Mouse (Mus musculus): ENCODE data around the gene Gm10447.

The Gm10447 gene

DNA sequence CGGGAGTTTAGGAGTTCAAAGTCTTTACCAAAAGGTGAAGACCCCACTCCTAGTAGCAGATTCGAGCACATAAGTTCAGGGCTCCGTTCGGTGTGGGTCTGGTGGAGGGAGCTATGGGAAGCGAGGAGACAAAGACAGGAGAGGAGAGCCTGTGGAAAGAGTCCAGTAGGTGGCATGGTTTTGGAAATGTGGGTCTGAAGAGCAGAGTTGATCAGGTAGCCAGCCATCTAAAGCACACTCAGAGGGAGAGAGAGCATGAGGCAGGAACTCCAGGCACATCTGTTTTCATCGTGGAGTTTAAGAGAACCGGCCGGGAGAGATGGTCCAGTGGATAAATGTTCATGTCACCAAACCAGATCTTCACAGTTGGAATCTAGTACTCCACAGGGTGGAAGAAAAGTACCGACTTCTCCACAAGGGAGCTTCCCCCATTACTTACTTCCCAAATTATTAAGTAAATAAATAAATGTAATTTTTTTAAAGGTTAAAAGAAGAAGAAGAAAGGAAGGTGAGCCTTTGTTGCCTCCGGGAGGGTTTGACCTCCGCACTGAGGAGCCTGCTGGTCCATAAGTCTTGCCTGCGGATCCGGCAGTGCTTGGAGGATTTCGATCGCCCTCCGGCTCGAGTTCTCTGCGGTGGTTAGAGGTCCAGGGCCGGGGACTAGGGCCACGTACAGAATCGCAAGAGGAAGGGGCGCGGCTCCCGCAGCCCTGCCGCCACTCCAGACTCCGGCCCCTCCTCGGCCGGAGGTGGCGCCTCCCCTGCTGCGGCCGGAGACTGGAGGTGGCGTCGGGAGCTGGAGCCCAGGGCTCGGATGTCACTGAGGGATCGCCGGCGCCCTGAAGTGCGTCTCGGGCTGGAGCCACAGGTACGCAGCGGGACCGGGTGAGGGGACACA, at the start of gene Gm10447, which contains the start of gene Shroom1:
Gene Gm10447, minus strand, starts transcription at position 637 of the 898 bp plus-strand sequence.
Gene Shroom1, plus strand, starts transcription at position 732 of the 898 bp plus-strand sequence.
- DNase-seq (ENCODE audit: low spot score) = peak; percentile 73

DNA sequence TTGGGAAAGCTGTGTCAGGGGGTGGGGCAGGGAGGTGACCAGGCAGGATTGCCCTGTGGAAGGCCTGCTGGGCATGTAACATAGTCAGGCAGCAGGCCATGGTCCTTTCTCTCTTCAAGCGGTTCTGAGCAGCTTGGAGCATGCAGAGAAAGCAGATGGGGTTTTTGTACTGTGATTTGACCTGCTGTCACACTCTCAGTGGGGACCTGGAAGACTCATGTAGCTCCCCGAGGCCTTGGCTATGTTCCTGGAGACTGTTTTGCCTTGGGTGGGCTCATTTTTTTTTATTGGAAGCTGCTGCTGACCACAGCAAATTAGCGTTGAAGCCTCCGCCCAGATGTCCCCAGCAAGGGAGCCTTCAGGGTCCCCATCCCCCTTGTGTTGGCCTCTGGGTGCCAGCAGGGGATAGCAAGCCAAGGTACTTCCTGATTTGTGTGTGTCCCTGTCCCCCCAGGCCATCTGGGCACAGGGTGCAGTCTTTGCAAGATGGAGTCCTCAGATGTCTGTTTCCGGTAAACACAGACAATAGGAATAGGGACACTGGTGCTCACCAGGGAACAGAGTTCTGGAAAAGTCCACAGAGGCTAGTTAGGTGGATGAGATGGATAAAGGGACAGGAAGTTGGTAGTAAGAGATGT, 48.2 kb upstream of the Gm10447 start:
- no peak for DNase-seq (ENCODE audit: low spot score)

DNA sequence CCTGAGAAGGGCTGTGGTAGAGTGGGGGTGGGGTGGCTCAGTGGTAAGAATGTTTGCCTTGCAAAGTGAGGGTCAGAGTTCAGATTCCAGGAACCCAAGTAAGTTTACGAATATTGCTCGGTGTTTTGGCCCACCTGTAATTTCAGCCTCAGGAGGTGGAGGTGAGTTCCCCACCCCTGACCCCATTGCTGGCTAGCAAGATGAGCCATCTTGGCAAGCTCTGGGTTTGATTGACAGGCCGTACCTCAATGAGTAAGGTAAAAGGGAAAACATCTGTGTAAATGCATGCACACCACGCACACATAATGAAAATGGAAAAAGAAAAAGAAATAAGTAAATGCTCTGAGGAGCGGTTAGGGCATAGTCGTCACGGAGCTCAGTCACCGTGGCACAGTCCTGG, 47.5 kb upstream of the Gm10447 start:
- no peak for DNase-seq (ENCODE audit: low spot score)

DNA sequence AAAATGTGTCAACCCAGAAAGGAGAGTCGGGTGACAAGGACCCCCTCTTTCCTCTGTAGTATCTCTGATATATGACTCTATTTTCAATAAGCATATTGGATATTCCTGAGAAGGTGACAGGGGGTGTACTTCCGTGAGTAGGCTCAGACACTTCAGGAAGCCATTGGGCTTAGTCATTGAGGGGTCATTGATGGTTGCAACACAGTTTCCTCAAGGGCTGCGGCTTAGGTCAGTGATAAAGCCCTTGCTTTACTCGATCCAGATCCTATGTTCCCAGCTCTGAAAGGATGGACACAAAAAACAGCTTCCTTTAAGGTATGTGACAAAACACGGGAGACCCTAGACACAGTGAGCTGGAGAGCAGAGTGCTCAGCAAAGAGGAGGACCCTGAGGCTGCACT, 46.8 kb upstream of the Gm10447 start:
- no peak for DNase-seq (ENCODE audit: low spot score)

DNA sequence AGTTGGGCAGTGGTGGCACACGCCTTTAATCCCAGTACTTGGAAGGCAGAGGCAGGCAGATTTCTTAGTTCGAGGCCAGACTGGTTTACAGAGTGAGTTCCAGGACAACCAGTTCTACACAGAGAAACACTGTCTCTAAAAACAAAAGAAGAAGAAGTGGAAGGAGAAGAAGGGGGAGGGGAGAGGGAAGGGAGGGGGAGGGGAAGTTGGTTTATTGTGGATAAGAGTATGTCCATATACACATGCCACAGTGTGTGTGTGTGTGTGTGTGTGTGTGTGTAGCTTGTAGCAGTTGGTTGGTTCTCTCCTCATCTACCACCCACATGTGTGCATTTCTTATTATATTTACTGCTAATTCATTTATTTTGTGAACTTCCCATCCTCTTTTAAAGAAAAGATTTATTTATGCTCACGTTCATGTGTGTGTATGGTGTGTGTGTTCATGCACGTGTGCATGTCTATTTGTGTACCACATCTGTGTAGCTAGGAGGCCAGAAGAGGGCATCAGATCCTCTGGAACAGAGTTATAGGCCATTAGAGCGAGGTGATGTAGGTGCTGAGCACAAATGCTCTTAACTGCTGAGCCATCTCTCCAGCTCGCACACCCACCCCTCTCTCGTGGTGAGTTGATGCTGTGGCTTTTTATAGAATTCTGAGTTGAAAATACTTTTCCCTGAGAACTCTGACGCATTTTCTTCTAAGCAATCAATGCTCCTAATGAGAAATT, 45.3 kb upstream of the Gm10447 start:
- no peak for DNase-seq (ENCODE audit: low spot score)

DNA sequence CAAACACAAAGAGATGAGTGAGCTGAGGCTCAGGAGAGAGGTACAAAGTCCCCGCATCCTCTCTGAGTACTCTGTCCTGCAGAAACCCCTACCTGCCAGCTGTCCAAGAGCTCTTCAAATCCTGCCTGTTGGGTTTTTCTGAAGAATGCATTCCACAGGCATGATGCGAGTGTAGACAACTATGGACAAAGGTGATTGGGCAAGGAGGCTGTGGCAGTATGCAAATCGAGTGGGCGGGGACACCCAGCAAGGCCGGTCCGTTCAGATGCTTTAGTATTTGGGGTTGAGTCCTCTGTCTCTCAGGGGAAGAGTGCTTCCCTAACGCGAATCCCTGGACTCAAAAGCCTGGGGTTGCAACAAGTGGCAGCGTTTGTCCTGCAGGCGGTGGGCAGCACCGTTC, 43.7 kb upstream of the Gm10447 start:
- peak; percentile 81 for DNase-seq (ENCODE audit: low spot score)

- no peak for DNase-seq (ENCODE audit: low spot score)
These were observed 40.0 kb upstream of the Gm10447 start for GRCm38 (mm10) chr11:53496946-53497345.

DNA sequence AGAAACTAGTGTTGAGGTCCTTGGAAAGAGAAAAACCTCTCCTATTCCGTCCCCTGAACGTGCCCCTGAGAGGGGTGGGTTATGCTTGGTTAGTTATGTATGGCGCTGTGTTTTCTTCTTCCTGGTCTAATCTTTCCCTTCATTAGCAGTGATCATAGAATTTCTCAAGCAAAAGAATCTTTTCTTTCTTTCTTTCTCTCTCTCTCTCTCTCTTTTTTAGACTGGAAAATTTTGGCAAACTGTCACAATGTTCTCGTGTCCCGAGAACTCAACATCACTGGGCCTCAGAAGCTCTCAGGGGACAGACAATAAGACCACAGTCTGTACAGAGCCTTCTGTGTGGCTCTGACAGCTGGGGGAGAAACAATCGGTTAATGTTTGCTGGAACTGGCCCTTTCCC, 38.5 kb upstream of the Gm10447 start:
- no peak for DNase-seq (ENCODE audit: low spot score)

GRCm38 (mm10) chr11:53493243-53493955, 36.5 kb upstream of the Gm10447 start:
- no peak for DNase-seq (ENCODE audit: low spot score)

DNA sequence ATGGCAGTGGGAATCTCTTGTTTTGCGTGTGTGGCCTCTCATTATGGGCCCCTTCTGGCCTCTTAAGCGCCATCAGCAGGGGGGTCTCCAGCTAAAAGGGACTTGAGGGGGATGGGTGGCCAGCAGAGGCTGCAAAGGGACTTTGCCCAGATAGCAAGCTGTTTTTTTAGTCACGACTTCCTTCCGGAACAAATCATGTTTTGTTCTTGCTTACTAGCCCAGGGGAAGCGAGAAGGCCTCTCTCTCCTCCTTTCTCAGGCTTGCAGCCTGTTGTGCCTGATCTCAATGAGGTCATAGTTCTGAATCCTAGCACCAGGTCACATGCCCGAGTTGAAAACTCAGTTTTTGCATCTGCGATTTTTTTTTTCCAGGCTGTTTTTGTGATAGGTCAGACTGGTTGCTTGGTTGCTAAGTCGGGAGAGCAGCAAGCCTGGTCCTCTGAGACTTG, 35.1 kb upstream of the Gm10447 start:
- no peak for DNase-seq (ENCODE audit: low spot score)

GRCm38 (mm10) chr11:53489421-53489820, 32.5 kb upstream of the Gm10447 start:
- DNase-seq (ENCODE audit: low spot score) = no peak

DNA sequence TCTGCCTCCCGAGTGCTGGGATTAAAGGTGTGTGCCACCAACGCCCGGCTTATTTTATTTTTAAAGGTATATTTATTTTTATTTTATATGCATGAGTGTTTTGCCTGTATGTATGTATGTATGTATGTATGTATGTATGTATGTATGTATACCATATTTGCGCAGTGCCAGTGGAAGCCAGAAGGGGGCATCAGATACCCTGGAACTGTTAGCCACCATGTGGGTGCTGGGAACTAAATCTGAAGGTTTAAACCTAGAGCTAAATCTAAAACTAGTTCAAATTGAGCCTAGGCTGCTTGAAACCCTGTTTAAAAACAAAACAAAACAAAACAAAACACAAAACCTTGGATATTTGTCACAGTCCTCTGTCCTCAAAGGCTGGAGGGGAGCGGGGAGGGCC, 32.1 kb upstream of the Gm10447 start:
- no peak for DNase-seq (ENCODE audit: low spot score)

- peak; percentile 80 for DNase-seq (ENCODE audit: low spot score)
These were observed 30.1 kb upstream of the Gm10447 start for GRCm38 (mm10) chr11:53486822-53487594.

- no peak for DNase-seq (ENCODE audit: low spot score)
These were observed 29.4 kb upstream of the Gm10447 start for GRCm38 (mm10) chr11:53486351-53486750.

DNA sequence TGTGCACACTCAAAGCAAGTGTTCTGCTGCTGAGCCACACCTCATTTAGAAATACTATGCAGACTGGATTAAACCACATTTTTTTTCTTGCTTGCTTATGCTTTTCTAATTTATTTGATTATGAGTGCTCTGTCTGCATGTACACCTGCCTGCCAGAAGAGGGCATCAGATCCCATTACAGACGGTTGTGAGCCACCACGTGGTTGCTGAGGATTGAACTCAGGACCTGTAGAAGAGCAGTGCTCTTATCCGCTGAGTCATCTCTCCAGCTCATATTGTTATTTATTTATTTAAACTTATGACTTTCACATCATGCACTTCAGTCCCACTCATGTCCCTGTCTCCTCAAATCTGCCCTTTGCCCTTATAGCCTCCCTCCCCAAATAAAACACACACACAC, 28.8 kb upstream of the Gm10447 start:
- no peak for DNase-seq (ENCODE audit: low spot score)

DNA sequence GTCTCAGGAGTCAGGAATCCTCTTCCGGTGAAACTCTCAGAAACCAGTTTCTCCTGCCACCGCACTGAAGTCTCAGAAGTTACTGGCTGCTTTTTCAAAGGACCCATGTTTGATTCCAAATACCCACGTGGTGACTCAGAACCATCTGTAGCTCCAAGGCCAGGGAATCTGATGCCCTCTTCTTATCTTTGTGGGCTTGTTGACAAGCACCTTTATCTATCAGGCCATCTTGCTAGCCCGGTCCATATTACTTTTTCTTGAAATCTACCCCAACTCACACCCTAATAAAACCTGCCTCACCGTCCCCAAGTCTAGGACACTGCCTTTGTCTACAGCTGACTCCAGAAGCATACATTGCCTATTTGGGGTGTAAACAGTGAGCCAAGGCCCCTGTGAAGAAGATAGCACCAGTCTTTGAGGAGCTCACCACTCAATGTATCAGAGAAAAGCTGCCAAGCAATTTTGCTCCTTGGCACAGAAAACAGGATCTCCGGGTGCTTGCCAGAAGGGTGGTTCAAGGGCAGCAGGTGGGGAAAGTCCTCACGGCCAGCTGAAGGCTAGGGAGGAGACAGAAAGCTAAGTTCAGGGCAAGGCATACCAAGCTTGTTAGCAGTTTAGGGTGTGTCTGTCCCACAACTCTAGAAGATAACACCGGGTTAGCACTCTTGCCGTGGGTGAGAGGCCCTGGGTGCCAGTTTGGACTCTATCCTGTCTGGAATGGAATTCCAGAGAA, 26.4 kb upstream of the Gm10447 start:
- DNase-seq (ENCODE audit: low spot score) = peak; percentile 51

DNA sequence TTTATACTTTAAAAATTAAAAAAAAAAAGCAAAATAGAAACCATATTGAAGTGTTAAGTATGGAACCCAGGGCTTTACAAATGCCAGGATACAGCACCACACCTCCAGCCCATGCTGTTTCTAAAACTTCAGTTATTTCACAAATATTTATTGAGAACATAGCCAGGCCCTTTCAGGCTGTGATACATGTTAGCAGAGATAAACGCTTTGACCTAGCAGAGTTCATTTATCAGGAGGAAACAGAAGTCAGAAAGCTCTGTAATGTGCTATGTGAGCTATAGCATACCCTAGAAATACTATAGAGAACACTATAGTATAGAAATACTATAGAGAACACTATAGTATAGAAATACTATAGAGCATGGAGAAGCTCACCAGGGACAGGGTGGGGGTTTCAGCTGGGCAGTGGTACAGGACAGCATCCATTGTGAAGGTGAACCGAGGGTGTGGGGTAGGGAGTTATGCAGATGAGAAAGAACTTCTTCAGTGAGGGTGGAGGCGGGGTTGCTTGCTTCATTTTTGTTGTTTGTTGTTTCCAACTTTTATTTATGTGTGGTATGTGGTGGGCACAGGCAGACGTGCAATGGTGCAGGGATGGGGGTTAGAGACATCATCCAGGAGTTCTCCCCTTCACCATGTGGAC, 24.3 kb upstream of the Gm10447 start:
- no peak for DNase-seq (ENCODE audit: low spot score)

GRCm38 (mm10) chr11:53479783-53480301, 22.9 kb upstream of the Gm10447 start, which contains the start of the genes Gm9945 and Sowaha:
Gene Gm9945, plus strand, starts transcription at chr11:53480166.
Gene Sowaha, minus strand, starts transcription at chr11:53480274.
- DNase-seq (ENCODE audit: low spot score) = peak; percentile 51

DNA sequence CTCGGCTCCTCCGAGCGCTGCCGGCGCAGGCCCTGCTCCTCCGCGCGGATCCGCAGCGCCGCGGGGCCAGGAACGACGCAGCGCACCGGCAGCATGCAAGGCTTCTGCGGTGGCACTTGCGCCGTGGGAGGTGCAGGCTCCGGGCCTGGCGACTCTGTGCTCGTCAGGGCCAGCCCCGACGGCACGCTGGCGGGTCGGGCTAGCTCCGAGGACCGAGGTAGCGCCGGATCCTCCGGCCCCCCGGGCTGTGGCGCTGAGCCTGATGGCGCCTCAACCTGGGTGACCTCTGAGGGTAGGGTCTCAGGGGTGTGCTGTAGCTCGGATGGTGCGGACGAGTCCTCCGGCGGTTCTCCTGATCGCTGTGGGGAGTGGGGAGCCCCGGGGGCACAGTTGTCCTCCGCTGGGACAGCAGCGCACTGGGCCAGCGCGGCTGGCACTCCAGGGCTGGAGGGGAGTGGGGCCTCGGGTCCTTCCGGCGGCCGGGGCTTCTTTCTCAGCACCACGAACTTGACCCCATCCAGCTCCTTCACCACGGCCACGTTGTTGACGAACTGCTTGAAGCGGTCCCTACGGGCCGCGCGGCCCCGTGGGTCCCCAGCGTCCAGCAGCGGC, 22.4 kb upstream of the Gm10447 start:
- DNase-seq (ENCODE audit: low spot score) = no peak

Data from urinary bladder, postnatal 14 days (tissue).